Mouse (Mus musculus) ES-Bruce4 (cell line): ENCODE measurements around the gene Scrn2. TPM values are rescaled to one million over a fixed set of nuclear protein-coding genes. Genes with fewer than 3 reads are reported as not detected.

ENCODE experiments used
- H3K27ac ChIP-seq: 2 replicates; pipeline ENCODE4 v1.5.1; 2012; ENCODE audit warnings: low read length, inconsistent platforms; ENCODE audit not compliant: insufficient read depth
- H3K27me3 ChIP-seq: 2 replicates; pipeline ENCODE4 v1.6.1; 2012; ENCODE audit warnings: mild to moderate bottlenecking, low read length, inconsistent platforms; ENCODE audit not compliant: control insufficient read depth, poor library complexity, insufficient read depth, severe bottlenecking
- H3K36me3 ChIP-seq: 2 replicates; pipeline ENCODE4 v1.6.1; 2012; ENCODE audit warnings: inconsistent platforms, mild to moderate bottlenecking, low read length, moderate library complexity; ENCODE audit not compliant: control insufficient read depth, poor library complexity, insufficient read depth, severe bottlenecking
- H3K4me1 ChIP-seq: one replicate; pipeline ENCODE4 v1.8.1; 2011; ENCODE audit warnings: low read length; ENCODE audit not compliant: control insufficient read depth, insufficient read depth
- H3K4me3 ChIP-seq: 2 replicates; pipeline ENCODE4 v1.5.1; 2011; ENCODE audit warnings: low read depth, mild to moderate bottlenecking, low read length
- H3K9ac ChIP-seq: 2 replicates; pipeline ENCODE4 v1.6.1; 2012; ENCODE audit warnings: low read depth, mild to moderate bottlenecking, inconsistent platforms; ENCODE audit not compliant: poor library complexity, severe bottlenecking
- H3K9me3 ChIP-seq: replicated peaks from 2 replicates; pipeline ENCODE4 v1.6.1; 2012; ENCODE audit warnings: mild to moderate bottlenecking, low read length, inconsistent platforms; ENCODE audit not compliant: control insufficient read depth, poor library complexity, insufficient read depth, severe bottlenecking
- CTCF ChIP-seq: IDR thresholded peaks from one replicate; pipeline ENCODE4 v1.8.1; 2011; ENCODE audit warnings: low read depth, low read length
- POLR2A ChIP-seq: IDR thresholded peaks from one replicate; pipeline ENCODE4 v1.8.1; 2011; ENCODE audit warnings: low read length; ENCODE audit not compliant: insufficient read depth
- polyA plus RNA-seq: library from polyadenylated mRNA; stranded (reverse); fragments of >200 nt; gene quantifications from 2 replicates; pipeline ENCODE4 v1.2.4, GENCODE M21; 2011; ENCODE audit warnings: low read depth; ENCODE audit not compliant: missing spikeins, insufficient read depth, insufficient read length

Gene Scrn2
- polyA plus RNA-seq, 1 experiment, result 7.4 TPM

DNA sequence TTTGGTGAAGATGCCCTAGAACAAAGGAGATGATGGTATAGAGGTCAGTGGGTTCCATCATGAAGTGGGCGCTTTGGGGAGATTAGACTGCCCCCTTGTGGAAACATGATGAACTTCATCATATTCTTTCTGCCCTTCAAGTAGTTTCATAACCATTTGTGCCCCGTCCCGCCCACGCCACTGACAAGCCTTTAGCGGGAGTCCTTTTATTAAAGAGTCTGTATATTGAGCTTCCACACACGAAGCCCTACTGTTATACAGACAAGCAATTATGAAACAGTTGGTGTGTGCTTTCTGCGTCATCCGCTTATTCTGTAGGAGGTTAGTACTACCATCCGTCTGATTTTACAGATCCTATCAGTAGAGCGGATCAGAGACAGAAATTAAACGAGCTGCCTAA is 53.2 kb downstream of the Scrn2 start:
- TF ChIP-seq POLR2A (no peak), CTCF (peak; percentile 40)
- H3K9ac ChIP-seq, result no peak overlapping the region
- H3K9me3 ChIP-seq, result no peaks in the 10 kb centered on the region
- no peak overlapping the region for H3K27ac ChIP-seq
- H3K27me3 ChIP-seq, result no peaks in the 10 kb centered on the region
- H3K4me3 ChIP-seq, result no peak overlapping the region
- peaks cover 2% of the 10 kb centered on the region for H3K4me1 ChIP-seq
- H3K36me3 ChIP-seq, result no peaks in the 10 kb centered on the region

Other genes with a start within 250 kb of the Scrn2 start
- 201 and 202 TPM in 2 replicates for gene Cbx1, start 240.8 kb upstream of the Scrn2 start, polyA plus RNA-seq
- gene Nfe2l1, start 200.0 kb upstream of the Scrn2 start, polyA plus RNA-seq, result 181 and 194 TPM in 2 replicates
- 23.9 and 26.2 TPM in 2 replicates for gene Copz2, start 180.1 kb upstream of the Scrn2 start, polyA plus RNA-seq
- 93.3 and 109 TPM in 2 replicates for gene Cdk5rap3, start 113.4 kb upstream of the Scrn2 start, polyA plus RNA-seq
- 10.9 and 11.1 TPM in 2 replicates for gene Prr15l, start 101.8 kb upstream of the Scrn2 start, polyA plus RNA-seq
- 23.6 and 24.1 TPM in 2 replicates for gene Pnpo, start 86.0 kb upstream of the Scrn2 start, polyA plus RNA-seq
- 29.0 and 30.5 TPM in 2 replicates for gene Sp2, start 47.0 kb upstream of the Scrn2 start, polyA plus RNA-seq
- 12.4 and 13.5 TPM in 2 replicates for gene Sp6, start 16.5 kb upstream of the Scrn2 start, polyA plus RNA-seq
- 1.5 and 2.4 TPM in 2 replicates for gene Lrrc46, start 11.5 kb downstream of the Scrn2 start, polyA plus RNA-seq
- gene Mrpl10, start 11.6 kb downstream of the Scrn2 start, polyA plus RNA-seq, result 62.6 and 67.1 TPM in 2 replicates
- gene Osbpl7, start 20.7 kb downstream of the Scrn2 start, polyA plus RNA-seq, result 8.3 and 9.1 TPM in 2 replicates
- 0.24 TPM in 1 of 2 replicates, not detected in the other for gene Tbx21, start 85.4 kb downstream of the Scrn2 start, polyA plus RNA-seq
- 5.4 and 6.1 TPM in 2 replicates for gene Tbkbp1, start 121.6 kb downstream of the Scrn2 start, polyA plus RNA-seq
- 316 and 345 TPM in 2 replicates for gene Kpnb1, start 157.9 kb downstream of the Scrn2 start, polyA plus RNA-seq